15 mouse cellular contexts compared by ENCODE assay signal in the genomic region with DNA sequence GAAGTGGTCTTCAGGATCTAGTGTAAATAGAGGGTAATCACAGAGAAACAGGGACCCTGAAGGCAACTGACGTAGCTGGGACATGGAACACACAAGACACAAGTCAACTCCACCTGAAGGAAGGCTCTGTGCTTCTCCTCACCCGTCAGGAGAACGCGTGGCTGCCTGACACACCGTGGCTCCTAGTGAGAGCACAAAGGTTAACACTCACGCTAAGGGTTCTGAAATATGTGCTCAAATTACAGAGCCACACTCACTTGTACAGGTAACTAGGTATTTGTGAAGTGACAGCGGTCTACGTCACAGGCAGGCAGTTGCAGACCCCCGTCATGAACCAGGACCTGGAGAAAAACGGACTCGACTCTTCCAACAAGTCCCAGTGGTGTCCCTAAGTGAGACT. TPM values are rescaled to one million over a fixed set of nuclear protein-coding genes. Genes with fewer than 3 reads are reported as not detected.
DNase-seq lines count a peak whose midpoint lies in the region; ATAC-seq and TF ChIP-seq lines count a peak whose summit lies in the region.
"Had no signal": no experiment of that assay in that cellular context is flagged by ENCODE, and none has a peak within 500 bp of the region (broad histone marks: within the 10 kb centered on the region; RNA-seq: fewer than 3 reads in every experiment).

No protein-coding gene starts in this region.

- WGBS in heart, embryonic 13.5 days: 81% methylated on average over 11 of the region's 11 CpGs
- 73% methylated on average over 11 of the region's 11 CpGs for WGBS in liver, postnatal 0 days (ENCODE audit: insufficient replicate concordance)
- 85% methylated on average over 11 of the region's 11 CpGs for WGBS in liver, embryonic 11.5 days
- 85% methylated on average over 11 of the region's 11 CpGs for whole genome bisulfite sequencing in hindbrain, embryonic 16.5 days
- WGBS in neural tube, embryonic 15.5 days: 88% methylated on average over 11 of the region's 11 CpGs

- ATAC-seq in heart, embryonic 13.5 days (ENCODE audit: extremely low read depth, insufficient number of reproducible peaks, low FRiP score, low TSS enrichment): no peak
- ATAC-seq in liver, postnatal 0 days: 0 out of 2 replicates have a peak, but pooled peaks have one; percentile 1
- no peak for ATAC-seq in liver, embryonic 11.5 days (replicated peaks; ENCODE audit: low FRiP score)
- no peak for ATAC-seq in hindbrain, embryonic 16.5 days
- ATAC-seq in neural tube, embryonic 15.5 days (ENCODE audit: low FRiP score): no peak
- ATAC-seq: activated CD4-positive, CD25-positive, alpha-beta regulatory T cell, adult 4 months had no signal

- H3K9ac ChIP-seq in heart, embryonic 13.5 days: no peak overlapping the region
- H3K9ac ChIP-seq in liver, postnatal 0 days (replicated peaks): no peak overlapping the region
- no peak overlapping the region for H3K9ac ChIP-seq in liver, embryonic 11.5 days (ENCODE audit: low read depth, low read length)
- no peak overlapping the region for H3K9ac ChIP-seq in hindbrain, embryonic 16.5 days (ENCODE audit: low read depth, low read length)
- no peak overlapping the region for H3K9ac ChIP-seq in neural tube, embryonic 15.5 days (replicated peaks)

- H3K9me3 ChIP-seq in heart, embryonic 13.5 days: no peaks in the 10 kb centered on the region
- no peaks in the 10 kb centered on the region for H3K9me3 ChIP-seq in liver, postnatal 0 days (ENCODE audit: low read length)
- H3K9me3 ChIP-seq in liver, embryonic 11.5 days (ENCODE audit: control insufficient read depth, low read length): no peaks in the 10 kb centered on the region
- H3K9me3 ChIP-seq in hindbrain, embryonic 16.5 days (ENCODE audit: control insufficient read depth, low read length): no peaks in the 10 kb centered on the region
- no peaks in the 10 kb centered on the region for H3K9me3 ChIP-seq in neural tube, embryonic 15.5 days (replicated peaks)
- H3K9me3 ChIP-seq: G1E had no signal

- peak overlapping the region; percentile 45; the same call in 1 of the 2 replicates for H3K27ac ChIP-seq in heart, embryonic 13.5 days (replicated peaks)
- peak overlapping the region; percentile 44; the same call in 1 of the 2 replicates for H3K27ac ChIP-seq in liver, postnatal 0 days (ENCODE audit: low read depth)
- no peak overlapping the region for H3K27ac ChIP-seq in liver, embryonic 11.5 days (ENCODE audit: low read depth, low read length)
- H3K27ac ChIP-seq in hindbrain, embryonic 16.5 days (ENCODE audit: low read depth, low read length): peak overlapping the region; percentile 59
- H3K27ac ChIP-seq in neural tube, embryonic 15.5 days (replicated peaks): peak overlapping the region; percentile 67; the same call in 1 of the 2 replicates
- H3K27ac ChIP-seq: macrophage had no signal

- H3K4me1 ChIP-seq in heart, embryonic 13.5 days: peaks cover 70% of the 10 kb centered on the region
- H3K4me1 ChIP-seq in liver, postnatal 0 days (ENCODE audit: insufficient read depth): peaks cover 18% of the 10 kb centered on the region
- peaks cover 11% of the 10 kb centered on the region for H3K4me1 ChIP-seq in liver, embryonic 11.5 days (replicated peaks; ENCODE audit: control insufficient read depth, insufficient read depth, low read length)
- peaks cover 24% of the 10 kb centered on the region for H3K4me1 ChIP-seq in hindbrain, embryonic 16.5 days (ENCODE audit: control insufficient read depth, insufficient read depth, low read depth, low read length)
- H3K4me1 ChIP-seq in neural tube, embryonic 15.5 days: peaks cover 62% of the 10 kb centered on the region

- no peak for DNase-seq in heart, adult 9 months (ENCODE audit: low spot score in 2 of 2)
- DNase-seq in liver, postnatal 0 days: no peak
- no peak for DNase-seq in liver, embryonic 11.5 days (ENCODE audit: low spot score)
- no peak for DNase-seq in Muller cell, postnatal 12 days (ENCODE audit: inconsistent ontology term)
- DNase-seq in left cerebral cortex, postnatal 14 days (ENCODE audit: low spot score in 2 of 2): no peak
- DNase-seq: cerebellum, adult 8-10 months; right cerebral cortex, postnatal 4 days had no signal

- H3K4me3 ChIP-seq in heart, embryonic 13.5 days: no peak overlapping the region
- H3K4me3 ChIP-seq in liver, postnatal 0 days (ENCODE audit: low read depth, low read length): no peak overlapping the region
- no peak overlapping the region for H3K4me3 ChIP-seq in liver, embryonic 11.5 days (ENCODE audit: low read depth, low read length)
- no peak overlapping the region for H3K4me3 ChIP-seq in hindbrain, embryonic 16.5 days (ENCODE audit: low read length)
- no peak overlapping the region for H3K4me3 ChIP-seq in neural tube, embryonic 15.5 days (replicated peaks)

- no peak for TF ChIP-seq CTCF in liver, postnatal 0 days (IDR thresholded peaks at IDR 0.05; ENCODE audit: low read depth)

- peaks cover 7% of the 10 kb centered on the region for H3K36me3 ChIP-seq in heart, embryonic 13.5 days
- H3K36me3 ChIP-seq in liver, postnatal 0 days (replicated peaks; ENCODE audit: insufficient read depth, low read length): no peaks in the 10 kb centered on the region
- H3K36me3 ChIP-seq in liver, embryonic 11.5 days (ENCODE audit: control insufficient read depth, insufficient read depth, low read length): no peaks in the 10 kb centered on the region; the same call in 1 of the 2 replicates
- H3K36me3 ChIP-seq in hindbrain, embryonic 16.5 days (ENCODE audit: control insufficient read depth, insufficient read depth, low read length): no peaks in the 10 kb centered on the region
- no peaks in the 10 kb centered on the region for H3K36me3 ChIP-seq in neural tube, embryonic 15.5 days
- H3K36me3 ChIP-seq: G1E had no signal

- H3K4me2 ChIP-seq in heart, embryonic 13.5 days: no peak overlapping the region
- no peak overlapping the region for H3K4me2 ChIP-seq in liver, postnatal 0 days (ENCODE audit: low read depth, low read length)
- H3K4me2 ChIP-seq in liver, embryonic 11.5 days: no peak overlapping the region
- H3K4me2 ChIP-seq in hindbrain, embryonic 16.5 days (ENCODE audit: low read length): peak overlapping the region; percentile 30
- peak overlapping the region; percentile 25; the same call in 1 of the 2 replicates for H3K4me2 ChIP-seq in neural tube, embryonic 15.5 days

- no peaks in the 10 kb centered on the region for H3K27me3 ChIP-seq in heart, embryonic 13.5 days (replicated peaks)
- H3K27me3 ChIP-seq in liver, postnatal 0 days (ENCODE audit: insufficient read depth, low read length): no peaks in the 10 kb centered on the region
- H3K27me3 ChIP-seq in liver, embryonic 11.5 days (replicated peaks; ENCODE audit: control insufficient read depth, insufficient read depth, low read length): no peaks in the 10 kb centered on the region
- H3K27me3 ChIP-seq in hindbrain, embryonic 16.5 days (replicated peaks; ENCODE audit: control insufficient read depth, insufficient read depth, low read length): no peaks in the 10 kb centered on the region
- H3K27me3 ChIP-seq in neural tube, embryonic 15.5 days (replicated peaks): no peaks in the 10 kb centered on the region

- intact Hi-C loops in left cerebral cortex, postnatal 14 days (cut with DNase I): no loop called here

- TF ChIP-seq EP300 in liver, postnatal 0 days (IDR thresholded peaks at IDR 0.05; ENCODE audit: low read depth): no peak

RNA-seq across cellular contexts. Expression of a gene that starts 24.5 kb away (rescaled TPM):
- 22.8 and 26.2 TPM in 2 replicates for polyA plus RNA-seq in heart, embryonic 13.5 days (2015; fragmentation: Nextera tagmentation; extraction: Ambion mirVana)
- polyA plus RNA-seq in liver, postnatal 0 days (2015; fragmentation: Nextera tagmentation; extraction: Ambion mirVana): 8.0 and 8.6 TPM in 2 replicates
- 22.4 and 25.6 TPM in 2 replicates for polyA plus RNA-seq in liver, embryonic 11.5 days (2014; fragmentation: Nextera tagmentation; extraction: Ambion mirVana)
- 35.3 and 40.4 TPM in 2 replicates for polyA plus RNA-seq in hindbrain, embryonic 16.5 days (2015; fragmentation: Nextera tagmentation; extraction: Ambion mirVana)
- 30.2 and 33.7 TPM in 2 replicates for polyA plus RNA-seq in neural tube, embryonic 15.5 days (2015; fragmentation: Nextera tagmentation; extraction: Ambion mirVana)
- total RNA-seq in left cerebral cortex, postnatal 14 days (2021): 100 to 1,000 TPM; 138 to 141 TPM
- total RNA-seq: G1E had no signal
- polyA plus RNA-seq: G1E had no signal

RNA-seq across cellular contexts. Expression of a gene that starts 53.6 kb away (rescaled TPM):
- 0.53 and 0.55 TPM in 2 replicates for polyA plus RNA-seq in heart, embryonic 13.5 days (2015; fragmentation: Nextera tagmentation; extraction: Ambion mirVana)
- polyA plus RNA-seq in liver, postnatal 0 days (2015; fragmentation: Nextera tagmentation; extraction: Ambion mirVana): 0.22 TPM in 2 replicates
- polyA plus RNA-seq in liver, embryonic 11.5 days (2014; fragmentation: Nextera tagmentation; extraction: Ambion mirVana): 0.36 TPM in 1 of 2 replicates, not detected in the other
- polyA plus RNA-seq in hindbrain, embryonic 16.5 days (2015; fragmentation: Nextera tagmentation; extraction: Ambion mirVana): 2.5 and 3.3 TPM in 2 replicates
- polyA plus RNA-seq in neural tube, embryonic 15.5 days (2015; fragmentation: Nextera tagmentation; extraction: Ambion mirVana): 1.4 and 2.8 TPM in 2 replicates
- total RNA-seq in left cerebral cortex, postnatal 14 days (2021): 1 to 10 TPM in 1 of 2 experiments, not detected in 1; 1.8 TPM
- total RNA-seq: G1E; neutrophil, adult 5-6 weeks had no signal
- polyA plus RNA-seq: activated CD4-positive, CD25-positive, alpha-beta regulatory T cell, adult 4 months; embryonic facial prominence, embryonic 11.5 days; G1E; macrophage had no signal

Comparison
In these comparisons a context has a peak if more than half of its experiments do, and no peak if none do; other contexts are left out.
1. H3K4me2 ChIP-seq: peak in hindbrain, embryonic 16.5 days (single experiment) and neural tube, embryonic 15.5 days (single experiment); none in heart, embryonic 13.5 days (single experiment), liver, postnatal 0 days (single experiment) and liver, embryonic 11.5 days (single experiment).